In genomic region chr10:127042468-127043115, GRCm38 (mm10) we compare ENCODE assay signal across 8 mouse cellular contexts. TPM values are rescaled to one million over a fixed set of nuclear protein-coding genes. Genes with fewer than 3 reads are reported as not detected.
A peak's percentile ranks its signal among the peaks of the same experiment; 100 is the strongest.
DNase-seq lines count a peak whose midpoint lies in the region; ATAC-seq and TF ChIP-seq lines count a peak whose summit lies in the region.

No protein-coding gene starts in this region.

- H3K4me1 ChIP-seq in cortical plate, adult 2 months (ENCODE audit: control insufficient read depth, insufficient read depth, low read length) = peaks cover 1% of the 10 kb centered on the region; the same call in 1 of the 2 replicates
- peaks cover 8% of the 10 kb centered on the region for H3K4me1 ChIP-seq in intestine, embryonic 14.5 days (replicated peaks; ENCODE audit: control insufficient read depth, insufficient read depth, low read length)
- peaks cover 12% of the 10 kb centered on the region for H3K4me1 ChIP-seq in neural tube, embryonic 12.5 days

- 14% methylated on average over 5 of the region's 5 CpGs for WGBS in intestine, embryonic 14.5 days
- 14% methylated on average over 5 of the region's 5 CpGs for WGBS in neural tube, embryonic 12.5 days

- H3K4me2 ChIP-seq in intestine, embryonic 14.5 days (ENCODE audit: low read length) = peak overlapping the region; percentile 99
- peak overlapping the region; percentile 99 for H3K4me2 ChIP-seq in neural tube, embryonic 12.5 days (replicated peaks)

- no peaks in the 10 kb centered on the region for H3K9me3 ChIP-seq in intestine, embryonic 14.5 days (ENCODE audit: control insufficient read depth, low read length)
- no peaks in the 10 kb centered on the region for H3K9me3 ChIP-seq in neural tube, embryonic 12.5 days

- H3K4me3 ChIP-seq in left cerebral cortex, adult 2 months = peak overlapping the region; percentile 88
- peak overlapping the region; percentile 62 for H3K4me3 ChIP-seq in cortical plate, adult 2 months (ENCODE audit: insufficient read depth, low read length)
- H3K4me3 ChIP-seq in intestine, embryonic 14.5 days (ENCODE audit: low read depth, low read length) = peak overlapping the region; percentile 65
- H3K4me3 ChIP-seq in neural tube, embryonic 12.5 days = peak overlapping the region; percentile 76

- H3K36me3 ChIP-seq in intestine, embryonic 14.5 days (ENCODE audit: control insufficient read depth, insufficient read depth, low read length) = peaks cover 16% of the 10 kb centered on the region; the same call in 1 of the 2 replicates
- peaks cover 8% of the 10 kb centered on the region for H3K36me3 ChIP-seq in neural tube, embryonic 12.5 days

- no peak for ATAC-seq in intestine, embryonic 14.5 days (replicated peaks; ENCODE audit: low FRiP score, low TSS enrichment, low read depth)
- no peak for ATAC-seq in neural tube, embryonic 12.5 days (ENCODE audit: low FRiP score, low read depth)

- TF ChIP-seq POLR2A in cortical plate, adult 2 months (IDR thresholded peaks at IDR 0.05; ENCODE audit: extremely low read depth, insufficient read depth, low read length) = no peak

- peaks cover 15% of the 10 kb centered on the region for H3K27me3 ChIP-seq in intestine, embryonic 14.5 days (replicated peaks; ENCODE audit: control insufficient read depth, insufficient read depth, low read length)
- H3K27me3 ChIP-seq in neural tube, embryonic 12.5 days (replicated peaks) = peaks cover 12% of the 10 kb centered on the region

- intact Hi-C loops in left cerebral cortex, adult 2 months (cut with DNase I) = no loop called here
- intact Hi-C loops in left cerebral cortex, postnatal 10 days (cut with DNase I) = no loop called here

- no peak for DNase-seq in left cerebral cortex, adult 2 months (ENCODE audit: extremely low spot score in 1 of 2, low spot score in 2 of 2)
- no peak for DNase-seq in left cerebral cortex, adult 8-10 months (ENCODE audit: low spot score in 2 of 2)
- DNase-seq in intestine, embryonic 14.5 days (ENCODE audit: low spot score) = no peak
- no peak for DNase-seq in adrenal gland, adult 2 months
- DNase-seq in spleen, postnatal 36 days (ENCODE audit: low spot score in 2 of 2) = no peak
- no peak for DNase-seq in left cerebral cortex, postnatal 10 days (ENCODE audit: extremely low spot score in 1 of 2, low spot score in 2 of 2)

- no peak for TF ChIP-seq CTCF in left cerebral cortex, adult 2 months (IDR thresholded peaks at IDR 0.05)
- no peak for TF ChIP-seq CTCF in cortical plate, adult 2 months (IDR thresholded peaks at IDR 0.05; ENCODE audit: extremely low read depth, insufficient read depth, low read length)

- H3K27ac ChIP-seq in left cerebral cortex, adult 2 months = no peak overlapping the region; the same call in 1 of the 2 replicates
- no peak overlapping the region for H3K27ac ChIP-seq in cortical plate, adult 2 months (ENCODE audit: insufficient read depth, low read length)
- H3K27ac ChIP-seq in intestine, embryonic 14.5 days (ENCODE audit: low read depth) = peak overlapping the region; percentile 48; the same call in 1 of the 2 replicates
- H3K27ac ChIP-seq in neural tube, embryonic 12.5 days = no peak overlapping the region

- H3K9ac ChIP-seq in intestine, embryonic 14.5 days (ENCODE audit: low read length) = peak overlapping the region; percentile 59
- H3K9ac ChIP-seq in neural tube, embryonic 12.5 days = no peak overlapping the region; the same call in 1 of the 2 replicates

RNA-seq across cellular contexts. Expression of gene Eef1akmt3, which starts 1.3 kb away (rescaled TPM):
- total RNA-seq in left cerebral cortex, adult 2 months (2021) = under 1 TPM in 1 of 2 experiments, not detected in 1; 0.21 TPM
- total RNA-seq in left cerebral cortex, adult 8-10 months (2022) = under 1 TPM in 3 of 4 experiments, not detected in 1; 0.11 to 0.30 (median 0.14) TPM
- 0.19 and 0.21 TPM in 2 replicates for polyA plus RNA-seq in cortical plate, adult 2 months (2012; rRNA removed)
- polyA plus RNA-seq in intestine, embryonic 14.5 days (2014; fragmentation: Nextera tagmentation; extraction: Ambion mirVana) = 0.31 and 0.50 TPM in 2 replicates
- polyA plus RNA-seq in neural tube, embryonic 12.5 days (2016; fragmentation: Nextera tagmentation; extraction: Ambion mirVana) = 0.15 and 0.17 TPM in 2 replicates
- under 1 TPM; 0.14 to 0.69 TPM for total RNA-seq in adrenal gland, adult 2 months (2021)
- polyA plus RNA-seq in adrenal gland, adult 2 months (2012; rRNA removed) = 0.18 and 0.23 TPM in 2 replicates
- total RNA-seq in left cerebral cortex, postnatal 10 days (2021) = under 1 TPM; 0.28 to 0.49 TPM

RNA-seq across cellular contexts. Expression of gene Mettl1, which starts 1.4 kb away (rescaled TPM):
- 10 to 100 TPM; 10.1 to 12.3 TPM for total RNA-seq in left cerebral cortex, adult 2 months (2021)
- 10 to 100 TPM; 10.4 to 11.8 (median 11.2) TPM for total RNA-seq in left cerebral cortex, adult 8-10 months (2022)
- polyA plus RNA-seq in cortical plate, adult 2 months (2012; rRNA removed) = 14.0 and 14.6 TPM in 2 replicates
- 60.8 and 65.2 TPM in 2 replicates for polyA plus RNA-seq in intestine, embryonic 14.5 days (2014; fragmentation: Nextera tagmentation; extraction: Ambion mirVana)
- 31.5 and 32.5 TPM in 2 replicates for polyA plus RNA-seq in neural tube, embryonic 12.5 days (2016; fragmentation: Nextera tagmentation; extraction: Ambion mirVana)
- total RNA-seq in adrenal gland, adult 2 months (2021) = 10 to 100 TPM; 17.7 to 23.0 TPM
- 18.2 and 23.7 TPM in 2 replicates for polyA plus RNA-seq in adrenal gland, adult 2 months (2012; rRNA removed)
- total RNA-seq in left cerebral cortex, postnatal 10 days (2021) = 10 to 100 TPM; 10.7 to 12.4 TPM

RNA-seq across cellular contexts. Expression of gene Cyp27b1, which starts 5.5 kb away (rescaled TPM):
- total RNA-seq in left cerebral cortex, adult 2 months (2021) = under 1 TPM; 0.36 to 0.77 TPM
- total RNA-seq in left cerebral cortex, adult 8-10 months (2022) = under 1 TPM; 0.30 to 0.46 (median 0.41) TPM
- 0.67 and 0.78 TPM in 2 replicates for polyA plus RNA-seq in cortical plate, adult 2 months (2012; rRNA removed)
- 0.07 and 0.15 TPM in 2 replicates for polyA plus RNA-seq in intestine, embryonic 14.5 days (2014; fragmentation: Nextera tagmentation; extraction: Ambion mirVana)
- polyA plus RNA-seq in neural tube, embryonic 12.5 days (2016; fragmentation: Nextera tagmentation; extraction: Ambion mirVana) = 0.13 and 0.25 TPM in 2 replicates
- total RNA-seq in adrenal gland, adult 2 months (2021) = under 1 TPM; 0.28 to 0.61 TPM
- polyA plus RNA-seq in adrenal gland, adult 2 months (2012; rRNA removed) = 0.28 and 0.35 TPM in 2 replicates
- total RNA-seq in left cerebral cortex, postnatal 10 days (2021) = under 1 TPM; 0.36 to 0.49 TPM

RNA-seq across cellular contexts. Expression of gene Tsfm, which starts 12.0 kb away (rescaled TPM):
- total RNA-seq in left cerebral cortex, adult 2 months (2021) = 10 to 100 TPM; 30.2 to 30.7 TPM
- total RNA-seq in left cerebral cortex, adult 8-10 months (2022) = 10 to 100 TPM; 22.8 to 36.1 (median 30.0) TPM
- polyA plus RNA-seq in cortical plate, adult 2 months (2012; rRNA removed) = 34.6 and 36.2 TPM in 2 replicates
- 86.1 and 86.3 TPM in 2 replicates for polyA plus RNA-seq in intestine, embryonic 14.5 days (2014; fragmentation: Nextera tagmentation; extraction: Ambion mirVana)
- 70.7 and 70.9 TPM in 2 replicates for polyA plus RNA-seq in neural tube, embryonic 12.5 days (2016; fragmentation: Nextera tagmentation; extraction: Ambion mirVana)
- total RNA-seq in adrenal gland, adult 2 months (2021) = 10 to 100 TPM; 42.2 to 67.9 TPM
- polyA plus RNA-seq in adrenal gland, adult 2 months (2012; rRNA removed) = 55.0 and 68.9 TPM in 2 replicates
- 10 to 100 TPM; 28.6 to 31.0 TPM for total RNA-seq in left cerebral cortex, postnatal 10 days (2021)

RNA-seq across cellular contexts. Expression of gene March9, which starts 17.4 kb away (rescaled TPM):
- total RNA-seq in left cerebral cortex, adult 2 months (2021) = 10 to 100 TPM; 18.1 to 22.5 TPM
- 10 to 100 TPM; 19.8 to 21.5 (median 21.2) TPM for total RNA-seq in left cerebral cortex, adult 8-10 months (2022)
- polyA plus RNA-seq in cortical plate, adult 2 months (2012; rRNA removed) = 11.8 TPM in 2 replicates
- 1.4 and 1.9 TPM in 2 replicates for polyA plus RNA-seq in intestine, embryonic 14.5 days (2014; fragmentation: Nextera tagmentation; extraction: Ambion mirVana)
- 6.1 TPM in 2 replicates for polyA plus RNA-seq in neural tube, embryonic 12.5 days (2016; fragmentation: Nextera tagmentation; extraction: Ambion mirVana)
- 10 to 100 TPM in 1 of 2 experiments, 1 to 10 TPM in 1; 5.4 to 12.2 TPM for total RNA-seq in adrenal gland, adult 2 months (2021)
- 20.1 and 20.6 TPM in 2 replicates for polyA plus RNA-seq in adrenal gland, adult 2 months (2012; rRNA removed)
- 10 to 100 TPM; 49.6 to 49.8 TPM for total RNA-seq in left cerebral cortex, postnatal 10 days (2021)
